Mouse (Mus musculus) cerebellum, postnatal 10 days (tissue): Measurements from ENCODE around the gene Tmem200b.

Experiments
- DNase-seq, 2 experiments: peaks; one replicate each; pipeline ENCODE4 v3.0.0; 2021; ENCODE audit warnings: mixed read lengths in 2 of 2

Tmem200b gene

DNA sequence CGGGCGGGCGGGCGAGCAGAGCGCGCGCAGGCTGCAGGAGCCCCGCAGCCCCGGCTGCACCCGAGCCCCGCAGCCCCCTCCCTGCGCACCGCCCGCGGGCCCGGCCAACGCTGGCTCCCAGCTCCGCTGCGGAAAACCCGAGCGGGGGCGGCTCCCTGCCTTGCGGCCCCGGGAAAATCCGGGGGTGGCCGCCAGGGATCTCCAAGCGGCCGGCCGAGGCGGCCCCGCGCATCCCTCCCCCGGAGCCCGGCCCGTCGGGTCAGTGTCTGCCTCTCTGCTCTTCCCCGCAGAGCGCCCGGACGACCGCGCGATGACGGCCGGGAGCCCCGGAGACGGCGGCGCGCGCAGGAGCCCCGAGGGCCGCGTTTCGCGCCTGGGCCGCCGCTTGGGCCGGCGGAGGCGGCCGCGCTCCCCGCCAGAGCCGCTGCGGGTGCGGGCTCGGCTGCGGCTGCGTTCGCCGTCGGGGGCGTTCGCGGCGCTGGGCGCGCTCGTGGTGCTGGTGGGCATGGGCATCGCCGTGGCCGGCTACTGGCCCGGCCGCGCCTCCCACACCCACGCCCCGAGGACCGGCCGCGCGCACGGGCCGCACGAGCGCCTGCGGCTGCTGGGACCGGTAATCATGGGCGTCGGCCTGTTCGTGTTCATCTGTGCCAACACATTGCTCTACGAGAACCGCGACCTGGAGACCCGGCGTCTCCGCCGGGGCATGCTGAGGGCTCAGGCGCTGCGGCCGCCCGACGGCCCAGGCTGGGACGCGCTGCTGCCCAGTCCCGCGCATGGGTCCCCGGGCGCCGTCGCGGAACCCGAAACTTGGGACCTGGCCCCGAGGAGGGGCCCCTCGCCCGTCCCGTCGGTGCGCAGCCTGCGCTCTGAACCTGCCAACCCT is at the start of gene Tmem200b:
Tmem200b (plus strand) TSS at position 311 of the 886 bp plus-strand sequence.
- DNase-seq = peak in 1 of 2 experiments; percentile 29

GRCm38 (mm10) chr4:131872672-131873292 is 48.8 kb upstream of the Tmem200b start:
- peak in 1 of 2 experiments; percentile 19 for DNase-seq

DNA sequence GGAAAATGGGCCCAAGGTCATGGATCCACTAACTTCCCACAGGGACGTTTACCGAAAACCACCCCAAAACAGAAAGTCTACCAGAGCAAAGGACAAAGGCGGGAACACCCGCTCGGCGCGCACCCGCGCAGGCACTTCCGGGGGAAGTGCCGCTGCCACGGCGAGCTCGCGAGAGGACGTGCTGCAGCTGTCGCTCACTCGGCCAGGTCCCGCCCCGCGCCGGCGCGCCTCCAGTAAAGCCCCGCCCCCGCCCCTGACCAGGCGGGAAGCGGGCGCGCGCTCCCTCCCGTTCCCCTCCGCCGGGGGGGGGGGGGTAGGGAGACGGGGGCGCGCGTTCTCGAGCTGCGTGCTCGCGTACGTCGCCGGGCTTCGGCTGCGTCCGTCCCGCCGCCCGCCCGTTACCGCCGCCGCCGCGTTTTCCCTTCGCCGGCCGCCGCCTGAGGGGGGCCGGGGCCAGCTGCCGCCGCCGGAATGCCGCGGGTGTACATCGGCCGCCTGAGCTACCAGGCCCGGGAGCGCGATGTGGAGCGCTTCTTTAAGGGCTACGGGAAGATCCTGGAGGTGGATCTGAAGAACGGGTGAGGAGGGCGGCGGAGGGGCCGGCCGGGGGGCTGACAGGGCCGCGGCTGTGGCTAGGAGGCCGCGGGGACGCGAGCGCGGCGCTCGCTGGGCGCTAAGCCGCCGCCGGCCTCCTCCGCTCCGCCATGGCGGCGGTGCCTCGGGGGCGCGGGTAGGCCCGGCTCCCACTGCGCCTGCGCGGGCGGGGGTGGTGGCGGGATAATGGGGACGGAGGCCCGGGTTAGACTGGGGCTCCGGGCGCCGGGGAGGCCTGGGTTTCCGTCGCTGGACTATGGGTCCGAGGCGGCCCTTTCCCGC is 48.0 kb upstream of the Tmem200b start, which contains the start of gene Srsf4:
Srsf4 (plus strand) TSS at position 325 of the 876 bp plus-strand sequence.
- DNase-seq = peak; percentile 97 to 98

- DNase-seq = peak in 1 of 2 experiments; percentile 22
These were observed 47.4 kb upstream of the Tmem200b start for GRCm38 (mm10) chr4:131874169-131874536.

- DNase-seq = peak in 1 of 2 experiments; percentile 33
These were observed 47.0 kb upstream of the Tmem200b start for GRCm38 (mm10) chr4:131874567-131874966.

DNA sequence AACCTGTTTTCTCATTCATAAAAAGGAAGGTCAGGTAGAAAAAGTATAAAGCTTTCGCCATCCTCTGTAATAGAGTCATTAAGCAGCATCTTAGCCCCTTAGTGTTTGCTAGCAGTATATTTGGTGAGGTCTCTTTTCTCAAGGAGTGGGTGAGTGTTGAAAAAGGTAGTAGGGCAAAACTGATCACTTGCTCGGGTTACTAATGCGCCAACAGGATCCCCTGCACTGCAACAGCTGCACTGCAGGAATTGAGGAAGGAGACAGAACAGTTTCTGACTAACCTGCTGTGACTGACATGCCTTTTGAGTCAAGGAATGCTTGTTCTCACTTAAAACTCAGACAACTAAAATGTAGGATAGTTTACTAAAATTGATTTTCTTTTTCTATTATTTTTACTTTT is 46.3 kb upstream of the Tmem200b start:
- no peak for DNase-seq

DNA sequence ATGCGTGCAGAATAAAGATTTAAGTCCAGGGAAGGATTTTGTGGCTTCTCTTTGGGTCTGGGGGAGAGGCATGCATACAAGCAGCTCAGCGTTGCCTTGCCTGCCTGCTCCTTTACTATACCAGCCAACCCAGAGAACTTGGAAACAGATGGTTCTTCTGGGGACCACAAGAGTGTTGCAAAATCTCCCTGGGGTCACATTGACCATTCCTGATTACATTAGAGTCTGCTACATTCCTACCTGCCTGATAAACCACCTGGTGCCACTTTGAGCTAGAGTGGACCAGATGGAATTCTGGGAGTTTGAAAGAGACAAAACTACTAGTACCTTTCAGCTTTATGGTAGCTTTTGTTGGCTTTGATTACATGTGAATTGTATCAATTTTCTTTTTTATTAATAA is 44.7 kb upstream of the Tmem200b start:
- DNase-seq = no peak

- DNase-seq = no peak
These were observed 41.9 kb upstream of the Tmem200b start for GRCm38 (mm10) chr4:131879692-131880091.

- no peak for DNase-seq
These were observed 40.3 kb upstream of the Tmem200b start for GRCm38 (mm10) chr4:131881306-131881705.

DNA sequence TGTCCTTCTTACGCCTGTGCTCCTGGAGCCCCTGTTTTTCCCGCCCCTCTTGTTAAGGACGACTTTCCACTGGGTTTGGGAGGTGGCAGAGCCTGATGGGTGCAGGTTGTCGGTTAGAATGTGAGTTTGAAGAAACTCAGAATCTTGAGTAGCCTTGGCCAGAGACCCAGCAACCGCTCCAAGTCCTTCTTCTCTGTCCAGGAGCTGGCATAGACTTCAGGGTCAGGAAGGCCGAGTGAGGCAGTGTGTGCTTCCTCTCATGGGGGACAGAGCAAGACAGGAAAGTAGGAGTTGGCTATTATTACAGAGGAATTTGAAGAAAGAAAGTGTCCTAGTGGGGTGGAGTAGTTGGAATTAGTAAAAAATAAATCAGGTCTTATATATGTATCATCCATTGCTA is 38.0 kb upstream of the Tmem200b start:
- no peak for DNase-seq

GRCm38 (mm10) chr4:131885376-131885775 is 36.2 kb upstream of the Tmem200b start:
- no peak for DNase-seq

- DNase-seq = no peak
These were observed 33.0 kb upstream of the Tmem200b start for GRCm38 (mm10) chr4:131888564-131888963.

DNA sequence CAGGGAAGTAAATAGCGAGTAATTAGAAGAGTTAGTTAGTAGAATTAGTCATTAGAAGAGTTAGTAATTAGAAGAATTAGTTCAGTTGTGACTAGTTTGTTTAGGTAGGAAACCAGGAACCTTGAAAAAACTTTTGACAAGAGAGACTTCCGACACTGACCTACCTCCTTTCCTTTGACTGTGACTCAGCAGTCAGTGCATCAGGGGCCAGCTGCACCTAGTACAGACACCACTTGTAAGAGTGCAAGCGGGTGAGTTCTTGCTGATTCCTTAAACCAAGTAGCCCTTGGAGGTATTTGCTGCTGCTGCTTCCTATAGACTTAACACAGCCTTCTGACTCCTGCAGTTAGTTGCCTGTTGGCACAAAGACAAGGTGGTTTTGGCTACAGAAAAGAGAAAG is 30.9 kb upstream of the Tmem200b start:
- DNase-seq = no peak

GRCm38 (mm10) chr4:131897109-131897508 is 24.5 kb upstream of the Tmem200b start:
- no peak for DNase-seq

GRCm38 (mm10) chr4:131897787-131898186 is 23.8 kb upstream of the Tmem200b start:
- no peak for DNase-seq

DNA sequence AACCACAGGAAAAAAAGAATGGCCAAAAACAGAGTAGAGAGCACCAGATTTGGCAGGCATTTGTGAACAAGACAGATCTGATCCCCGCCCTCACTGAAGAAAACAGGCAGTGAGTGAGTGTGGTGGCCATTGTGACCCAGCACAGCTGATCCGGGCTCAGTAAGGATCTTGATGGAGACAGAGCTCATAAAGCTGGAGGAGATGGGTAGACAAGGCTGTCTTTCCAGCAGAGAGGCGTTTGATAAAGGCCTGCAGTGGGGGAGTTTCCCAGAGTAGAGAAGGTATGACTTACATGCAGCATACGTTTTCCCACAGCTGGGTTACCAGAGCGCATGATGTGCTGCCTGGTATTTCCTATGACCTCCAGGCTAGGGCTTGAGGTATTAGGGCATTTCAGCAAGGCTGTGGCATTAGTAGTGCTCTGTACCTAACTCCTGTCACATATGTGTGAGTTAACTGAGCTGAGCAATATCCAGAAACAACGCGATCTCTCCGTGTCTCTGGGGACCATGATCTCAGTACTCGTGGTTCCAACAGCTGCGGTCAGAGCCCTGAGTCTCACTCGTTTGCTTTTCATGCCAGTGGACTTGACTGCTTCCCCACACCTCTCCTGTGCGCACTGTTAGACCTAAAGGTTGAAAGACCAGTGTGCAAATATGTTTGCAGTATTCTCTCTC is 22.9 kb upstream of the Tmem200b start:
- no peak for DNase-seq

- DNase-seq = peak; percentile 56 to 57
These were observed 22.4 kb upstream of the Tmem200b start for GRCm38 (mm10) chr4:131899180-131899554.

GRCm38 (mm10) chr4:131901090-131901489 is 20.5 kb upstream of the Tmem200b start:
- DNase-seq = no peak

DNA sequence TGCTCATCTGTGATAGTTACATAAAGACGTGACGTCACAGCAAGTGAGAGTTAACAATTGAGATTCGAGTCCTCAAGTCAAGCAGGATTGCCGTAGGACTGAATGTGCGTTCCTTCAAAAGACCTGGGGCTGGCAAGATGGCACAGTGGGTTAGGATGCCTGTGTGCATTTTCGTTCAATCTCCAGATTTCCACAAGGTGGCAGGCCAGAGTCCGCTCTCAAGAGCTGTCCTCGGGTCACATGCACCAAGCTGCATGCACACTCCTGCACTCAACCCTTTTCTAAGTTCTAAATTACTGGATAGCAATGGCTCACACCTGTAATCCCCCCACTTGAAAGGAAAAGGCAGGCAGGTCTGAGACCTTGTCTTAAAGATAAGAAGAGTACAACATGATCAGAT is 17.1 kb upstream of the Tmem200b start:
- DNase-seq = peak; percentile 65 to 74

- DNase-seq = no peak
These were observed 15.1 kb upstream of the Tmem200b start for GRCm38 (mm10) chr4:131906423-131906822.

- peak in 1 of 2 experiments; percentile 31 for DNase-seq
These were observed 13.7 kb upstream of the Tmem200b start for GRCm38 (mm10) chr4:131907912-131908311.

DNA sequence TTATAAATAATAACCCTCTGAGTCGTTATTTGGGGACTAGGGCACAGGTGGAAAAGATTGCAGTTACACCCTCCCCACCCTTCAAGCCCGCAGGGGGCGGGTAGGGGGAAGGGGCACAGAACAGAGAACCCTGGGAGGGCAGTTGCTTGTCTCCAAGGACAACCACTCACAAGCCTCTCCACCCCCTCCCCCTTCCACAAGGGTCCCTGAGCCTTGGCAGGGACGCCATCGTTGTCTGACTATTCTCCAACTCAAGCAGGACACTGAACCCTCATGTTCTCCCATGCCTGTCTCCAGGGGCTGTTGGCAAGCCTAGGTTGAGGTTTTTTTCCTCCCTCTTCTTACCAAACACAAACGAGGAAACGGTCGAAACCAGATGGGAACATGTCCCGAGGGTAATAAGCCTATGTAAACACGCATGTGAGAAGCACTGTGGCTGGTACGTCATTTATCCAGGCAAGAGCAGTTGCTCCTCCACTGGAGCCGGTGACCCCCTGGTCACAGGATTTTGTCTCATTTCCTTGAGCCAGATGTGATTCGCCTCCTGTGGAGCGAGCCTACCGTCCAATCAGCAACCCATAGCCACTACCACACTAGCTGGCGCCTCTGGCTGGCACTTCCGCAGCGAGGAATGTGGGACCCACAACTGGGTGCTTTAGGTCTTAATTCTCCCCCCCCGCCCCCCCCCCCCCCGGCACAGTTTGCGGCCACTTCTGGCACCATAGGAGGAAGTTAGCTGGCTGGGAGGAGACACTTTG is 11.2 kb upstream of the Tmem200b start:
- DNase-seq = peak; percentile 17 to 28
